Mouse (Mus musculus) kidney, postnatal 0 days (tissue): ENCODE data around the gene Lamp5. TPM values are rescaled to one million over a fixed set of nuclear protein-coding genes. Genes with fewer than 3 reads are reported as not detected.

Source experiments
- ATAC-seq: fragments of 200-750 bp; cut with Nextera tagmentation; replicated peaks from 2 replicates; pipeline ENCODE4 v1.8.0; 2017; ENCODE audit warnings: low read depth, moderate number of reproducible peaks, moderate TSS enrichment, moderate library complexity; ENCODE audit not compliant: low FRiP score
- DNase-seq: peaks from one replicate; pipeline ENCODE4 v3.0.0-alpha.2; 2016; ENCODE audit warnings: low spot score
- H3K27ac ChIP-seq: fragments of 300-500 bp; sonication (generic); 2 replicates; pipeline ENCODE4 v1.5.1; 2014; ENCODE audit warnings: mild to moderate bottlenecking
- H3K27me3 ChIP-seq: fragments of 300-500 bp; sonication (generic); 2 replicates; pipeline ENCODE4 v1.6.1; 2014; ENCODE audit warnings: low read length, mixed read lengths; ENCODE audit not compliant: insufficient read depth
- H3K36me3 ChIP-seq: fragments of 300-500 bp; sonication (generic); 2 replicates; pipeline ENCODE4 v1.6.1; 2014; ENCODE audit warnings: low read length, mixed read lengths; ENCODE audit not compliant: insufficient read depth
- H3K4me1 ChIP-seq: fragments of 300-500 bp; sonication (generic); replicated peaks from 2 replicates; pipeline ENCODE4 v1.6.1; 2014; ENCODE audit warnings: antibody characterized with exemption, low read length, mixed read lengths; ENCODE audit not compliant: insufficient read depth
- H3K4me2 ChIP-seq: fragments of 300-500 bp; sonication (generic); 2 replicates; pipeline ENCODE4 v1.6.1; 2014; ENCODE audit warnings: mild to moderate bottlenecking, low read length, moderate library complexity, mixed read lengths
- H3K4me3 ChIP-seq: fragments of 300-500 bp; sonication (generic); replicated peaks from 2 replicates; pipeline ENCODE4 v1.5.1; 2014; ENCODE audit warnings: low read depth, low read length
- H3K9ac ChIP-seq: fragments of 300-500 bp; sonication (generic); 2 replicates; pipeline ENCODE4 v1.6.1; 2014; ENCODE audit warnings: low read depth, low read length
- H3K9me3 ChIP-seq: fragments of 300-500 bp; sonication (generic); replicated peaks from 2 replicates; pipeline ENCODE4 v1.6.1; 2016; ENCODE audit warnings: low read length, inconsistent platforms, mixed read lengths
- CTCF ChIP-seq: IDR thresholded peaks from 2 replicates; pipeline ENCODE4 v1.5.1; 2016; ENCODE audit warnings: antibody characterized with exemption, low read depth, mild to moderate bottlenecking, moderate library complexity
- WGBS: fragments of 180-500 bp; shearing (Covaris S2); extraction: QIAGEN DNeasy Blood & Tissue Kit; methylation state at CpG from one replicate; pipeline ENCODE4 v1.1.7; 2014; 5-methylcytosine and 5-hydroxymethylcytosine counted together
- polyA plus RNA-seq: library from polyadenylated mRNA; unstranded; fragments of >200 nt; fragmentation: Nextera tagmentation; extraction: Ambion mirVana; gene quantifications from 2 replicates; pipeline ENCODE4 v1.2.1, GENCODE M21; 2015

The Lamp5 gene
- polyA plus RNA-seq, 1 experiment from 2014 or later, result 4.2 TPM

GRCm38 (mm10) chr2:136107597-136107996, 55.6 kb downstream of the Lamp5 start:
- Histone ChIP-seq H3K9ac (no peak overlapping the region), H3K9me3 (no peaks in the 10 kb centered on the region), H3K36me3 (no peaks in the 10 kb centered on the region), H3K27me3 (no peaks in the 10 kb centered on the region), H3K4me2 (no peak overlapping the region), H3K4me3 (no peak overlapping the region), H3K27ac (no peak overlapping the region), H3K4me1 (no peaks in the 10 kb centered on the region)
- DNase-seq (no peak), ATAC-seq (no peak)
- no peak for TF ChIP-seq CTCF

GRCm38 (mm10) chr2:136108124-136109037, 56.3 kb downstream of the Lamp5 start:
- H3K27me3 ChIP-seq, result no peaks in the 10 kb centered on the region
- H3K4me3 ChIP-seq, result no peak overlapping the region
- TF ChIP-seq CTCF, result no peak
- WGBS, result 23% methylated on average over 6 of the region's 6 CpGs
- DNase-seq (no peak), ATAC-seq (peak; percentile 46; the same call in 1 of the 2 replicates)
- H3K27ac ChIP-seq, result no peak overlapping the region
- no peaks in the 10 kb centered on the region for H3K36me3 ChIP-seq
- no peak overlapping the region for H3K4me2 ChIP-seq
- no peaks in the 10 kb centered on the region for H3K9me3 ChIP-seq
- H3K4me1 ChIP-seq, result no peaks in the 10 kb centered on the region
- H3K9ac ChIP-seq, result no peak overlapping the region

- H3K4me1 ChIP-seq, result no peaks in the 10 kb centered on the region
- no peaks in the 10 kb centered on the region for H3K9me3 ChIP-seq
- 24% methylated on average over 2 of the region's 2 CpGs for WGBS
- no peak overlapping the region for H3K4me2 ChIP-seq
- no peak for TF ChIP-seq CTCF
- no peaks in the 10 kb centered on the region for H3K36me3 ChIP-seq
- no peak overlapping the region for H3K27ac ChIP-seq
- H3K4me3 ChIP-seq, result no peak overlapping the region
- DNase-seq (no peak), ATAC-seq (no peak)
- H3K27me3 ChIP-seq, result no peaks in the 10 kb centered on the region
- no peak overlapping the region for H3K9ac ChIP-seq
Measured at GRCm38 (mm10) chr2:136109038-136109363, 57.0 kb downstream of the Lamp5 start.

- no peak overlapping the region for H3K27ac ChIP-seq
- no peak overlapping the region for H3K4me3 ChIP-seq
- ATAC-seq, result no peak
- no peak for TF ChIP-seq CTCF
- 77% methylated on average over 6 of the region's 6 CpGs for WGBS
- no peaks in the 10 kb centered on the region for H3K27me3 ChIP-seq
- no peaks in the 10 kb centered on the region for H3K36me3 ChIP-seq
- H3K9ac ChIP-seq, result no peak overlapping the region
- H3K9me3 ChIP-seq, result no peaks in the 10 kb centered on the region
- H3K4me1 ChIP-seq, result no peaks in the 10 kb centered on the region
- no peak overlapping the region for H3K4me2 ChIP-seq
- DNase-seq, result no peak
Measured at GRCm38 (mm10) chr2:136113374-136113773, 61.3 kb downstream of the Lamp5 start.

- Histone ChIP-seq H3K4me1 (no peaks in the 10 kb centered on the region), H3K9me3 (no peaks in the 10 kb centered on the region), H3K9ac (no peak overlapping the region), H3K27ac (no peak overlapping the region), H3K4me3 (no peak overlapping the region), H3K36me3 (no peaks in the 10 kb centered on the region), H3K4me2 (no peak overlapping the region), H3K27me3 (no peaks in the 10 kb centered on the region)
- 84% methylated on average over 2 of the region's 2 CpGs for WGBS
- ATAC-seq (no peak), DNase-seq (no peak)
- TF ChIP-seq CTCF, result no peak
Measured at GRCm38 (mm10) chr2:136118006-136118405, 66.0 kb downstream of the Lamp5 start.
